Mouse (Mus musculus) Patski (cell line): Measurements from ENCODE around the gene Fam160a1. TPM values are rescaled to one million over a fixed set of nuclear protein-coding genes. Genes with fewer than 3 reads are reported as not detected.

Experiments used
- ATAC-seq: fragments of 100-300 bp; one replicate; pipeline ENCODE4 v1.8.0; 2021
- CTCF ChIA-PET: fragments of 350-600 bp; sonication (Branson Sonifier 250); formaldehyde crosslinking; loops from one replicate; lab custom pipeline; 2022; ENCODE audit warnings: inconsistent platforms; lab: Charles Lee
- POLR2A ChIA-PET: fragments of 350-600 bp; sonication (Branson Sonifier 250); formaldehyde crosslinking; loops from one replicate; lab custom pipeline; 2022; ENCODE audit warnings: antibody characterized with exemption, inconsistent platforms; lab: Charles Lee
- DNase-seq: peaks from one replicate; pipeline ENCODE4 v3.0.0-alpha.2; 2011; ENCODE audit warnings: low read depth, low spot score
- H3K27me3 ChIP-seq: fragments of 371-371 bp; one replicate; pipeline ENCODE4 v1.5.1; 2021
- CTCF ChIP-seq: fragments of 100-300 bp; IDR thresholded peaks from one replicate; pipeline ENCODE4 v1.5.1; 2021
- in situ Hi-C: fragments of 300-500 bp; cut with MboI; formaldehyde crosslinking; loops from 3 replicates; pipeline ENCODE4 v1.11.1; 2018; ENCODE audit warnings: low pct_unique_long_range_greater_than_20kb, mixed read lengths
- polyA plus RNA-seq: library from polyadenylated mRNA; unstranded; gene quantifications from one replicate; pipeline ENCODE4 v1.2.3, GENCODE M21; 2021

Gene Fam160a1
- polyA plus RNA-seq, 1 experiment from 2014 or later: 22.4 TPM

DNA sequence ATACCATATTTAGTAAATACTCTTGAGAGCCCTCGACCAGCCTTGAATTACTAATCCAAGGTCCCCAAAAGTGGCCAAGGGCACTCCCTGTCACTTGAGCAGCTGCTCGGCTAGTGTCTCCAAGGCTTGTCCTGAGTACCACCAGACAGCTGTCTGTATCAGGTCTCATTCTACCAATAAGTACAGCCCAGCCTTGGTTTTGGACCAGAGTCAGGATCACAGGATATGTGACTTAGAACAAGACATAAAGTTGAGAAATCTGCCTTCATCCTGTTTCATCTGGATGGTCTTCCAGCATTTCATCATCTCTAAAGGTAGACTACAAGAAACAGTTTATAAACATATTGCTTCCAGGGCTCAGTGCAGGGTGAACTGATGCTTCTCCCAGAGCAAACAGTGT, 183.4 kb downstream of the Fam160a1 start:
- H3K27me3 ChIP-seq: no peaks in the 10 kb centered on the region
- TF ChIP-seq CTCF: no peak
- no peak for ATAC-seq
- in situ Hi-C loops: no loop called here
- DNase-seq: no peak
- ChIA-PET CTCF (no interaction called here), POLR2A (no interaction called here)

DNA sequence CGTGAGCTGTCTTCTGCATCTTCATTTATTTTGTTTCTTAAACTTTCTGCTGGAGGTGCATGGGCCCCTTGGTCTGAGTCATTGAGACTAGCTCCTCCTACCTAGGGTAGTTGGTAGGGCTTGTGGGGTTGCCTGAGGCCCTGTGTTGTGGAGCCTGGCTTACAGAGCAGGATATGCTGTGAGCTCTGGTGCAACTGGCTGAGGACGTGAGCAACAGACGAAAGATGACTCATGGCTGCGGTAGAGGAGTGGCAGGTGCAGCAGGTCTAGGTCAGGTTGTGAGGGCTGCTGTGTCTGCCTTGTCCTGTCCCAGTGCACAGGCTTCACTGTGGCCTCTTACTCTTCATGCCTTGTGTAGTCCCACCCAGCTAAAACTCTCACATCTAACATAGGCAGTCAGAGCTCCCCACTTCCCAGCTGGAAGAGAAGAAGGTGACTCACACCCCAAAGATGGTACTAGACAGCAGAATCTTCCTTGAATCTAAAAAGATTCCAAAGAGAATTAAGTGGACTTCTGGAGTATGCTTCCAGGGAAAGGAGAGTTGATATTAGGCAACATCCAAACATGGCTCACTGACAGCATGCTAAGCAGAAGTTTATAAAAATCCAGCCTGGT, 187.1 kb downstream of the Fam160a1 start:
- DNase-seq (peak; percentile 78), ATAC-seq (peak; percentile 96)
- ChIA-PET CTCF (interaction anchor here (0.6 to 1.7 kb wide), 6 partner anchors 11 to 975 kb away, joined by 3 to 7 read pairs (median 3); no protein-coding TSS in a partner anchor), POLR2A (interaction anchor here (0.5 kb wide), 1 partner anchor 9 kb away, joined by 3 read pairs; no protein-coding TSS in a partner anchor)
- no peak for TF ChIP-seq CTCF
- no peaks in the 10 kb centered on the region for H3K27me3 ChIP-seq
- in situ Hi-C loops: no loop called here

DNA sequence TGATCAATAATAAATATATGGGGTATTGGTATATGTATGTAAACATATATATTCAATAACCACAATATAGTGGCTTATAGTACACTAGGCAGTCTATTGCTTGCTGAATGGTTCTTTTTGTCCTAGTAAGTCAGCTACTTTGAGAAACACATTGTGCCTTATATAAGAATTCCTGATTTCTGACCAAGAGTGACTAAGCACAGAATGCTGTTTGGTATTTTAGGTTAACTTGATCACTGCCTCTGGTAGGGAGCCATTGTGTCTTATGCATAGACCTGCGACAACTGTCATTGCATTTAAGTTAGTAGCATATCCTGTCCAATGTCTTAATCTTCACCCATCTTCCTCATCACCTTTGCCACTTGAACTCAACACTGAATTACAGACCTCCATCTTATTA, 197.3 kb downstream of the Fam160a1 start:
- in situ Hi-C loops: no loop called here
- ChIA-PET CTCF (interaction anchor here (0.8 to 1.8 kb wide), 5 partner anchors 8 to 27 kb away, joined by 3 to 5 read pairs (median 3); no protein-coding TSS in a partner anchor), POLR2A (no interaction called here)
- no peaks in the 10 kb centered on the region for H3K27me3 ChIP-seq
- no peak for ATAC-seq
- TF ChIP-seq CTCF: no peak
- no peak for DNase-seq

DNA sequence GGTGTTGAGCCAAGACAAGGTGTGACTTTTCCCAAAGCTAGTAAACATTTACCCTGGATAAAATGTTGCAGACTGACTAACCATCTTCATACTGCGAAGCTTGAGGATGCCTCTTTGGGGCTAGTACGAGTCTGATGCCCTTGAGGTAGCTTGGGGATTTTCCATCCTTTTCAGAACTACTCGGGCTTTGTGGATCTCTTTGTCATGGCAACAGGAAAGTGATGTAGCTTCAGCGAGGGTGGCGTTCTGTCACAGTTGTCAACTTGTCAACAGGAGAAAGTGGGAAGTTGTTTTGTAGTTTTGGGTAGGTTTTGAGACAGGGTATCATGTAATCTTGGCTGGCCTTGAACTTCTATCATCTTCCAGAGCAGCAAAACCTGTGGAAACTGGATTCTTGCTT, 197.7 kb downstream of the Fam160a1 start:
- ATAC-seq (no peak), DNase-seq (no peak)
- in situ Hi-C loops: no loop called here
- no peak for TF ChIP-seq CTCF
- POLR2A ChIA-PET: no interaction called here
- no peaks in the 10 kb centered on the region for H3K27me3 ChIP-seq
- CTCF ChIA-PET: interaction anchor here (0.9 to 1.8 kb wide), 3 partner anchors 10 to 27 kb away, joined by 3 to 4 read pairs (median 3); no protein-coding TSS in a partner anchor

DNA sequence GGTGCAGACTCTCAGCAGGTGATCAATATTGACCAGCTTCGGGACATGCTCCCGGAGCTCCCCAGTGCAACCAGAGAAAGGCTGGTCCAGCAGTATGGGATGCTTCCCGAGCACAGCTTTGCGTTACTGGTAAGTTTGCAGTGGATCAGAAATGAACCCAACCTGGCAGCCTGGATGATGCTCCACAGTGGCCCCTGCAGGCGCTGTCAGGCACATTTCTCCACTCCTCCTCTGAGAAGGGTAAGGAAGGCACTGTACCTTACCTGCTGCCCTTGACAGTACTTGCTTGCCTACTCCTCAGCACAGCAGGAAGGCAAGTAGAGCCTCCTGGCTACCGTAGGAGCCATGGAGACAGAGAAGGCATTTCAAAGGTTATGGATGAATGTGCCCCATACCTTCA, 198.2 kb downstream of the Fam160a1 start:
- H3K27me3 ChIP-seq: no peaks in the 10 kb centered on the region
- in situ Hi-C loops: no loop called here
- POLR2A ChIA-PET: no interaction called here
- no peak for TF ChIP-seq CTCF
- ATAC-seq (no peak), DNase-seq (no peak)
- CTCF ChIA-PET: interaction anchor here (0.9 to 1.8 kb wide), 3 partner anchors 10 to 26 kb away, joined by 3 to 4 read pairs (median 3); no protein-coding TSS in a partner anchor

DNA sequence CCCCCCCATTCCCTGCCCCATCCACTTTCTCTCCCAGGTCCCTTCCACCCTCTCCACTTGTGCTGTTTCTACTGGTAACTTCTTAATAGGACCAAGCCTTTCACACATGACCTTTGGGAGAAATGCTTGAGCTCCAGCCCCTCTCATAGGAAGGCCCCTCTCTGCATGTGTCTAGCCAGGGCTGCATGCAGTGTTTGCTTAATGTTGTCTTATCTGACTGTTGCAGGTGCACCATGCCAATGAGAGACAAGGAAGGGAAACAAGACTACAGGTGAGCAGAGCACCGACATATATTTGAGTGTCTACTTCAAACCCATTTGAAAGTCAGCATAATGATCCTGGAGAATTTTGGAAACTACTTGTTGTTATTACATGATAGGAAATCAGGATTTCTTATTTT, 200.7 kb downstream of the Fam160a1 start:
- ChIA-PET POLR2A (no interaction called here), CTCF (no interaction called here)
- DNase-seq: no peak
- TF ChIP-seq CTCF: no peak
- ATAC-seq: no peak
- no peaks in the 10 kb centered on the region for H3K27me3 ChIP-seq
- in situ Hi-C loops: no loop called here

Other genes starting within 250 kb of the Fam160a1 start
- gene Gatb, start 243.2 kb downstream of the Fam160a1 start, polyA plus RNA-seq: 33.4 TPM
- gene Glt28d2, start 70.2 kb upstream of the Fam160a1 start, polyA plus RNA-seq: 3.6 TPM
- gene Gm37240, start 70.2 kb upstream of the Fam160a1 start, polyA plus RNA-seq: 10.8 TPM
- gene Sh3d19, start 153.8 kb upstream of the Fam160a1 start, polyA plus RNA-seq: 145 TPM
- not detected for gene Prss48, start 185.2 kb upstream of the Fam160a1 start, polyA plus RNA-seq